Mouse (Mus musculus) cerebral cortex, adult 2 months (tissue): ENCODE results near the gene 4930438A08Rik.

ENCODE experiments used
- WGBS: fragments of 180-500 bp; shearing (Covaris S2); methylation state at CpG from one replicate; pipeline ENCODE4 v1.1.7; 2018; 5-methylcytosine and 5-hydroxymethylcytosine counted together

The 4930438A08Rik gene

GRCm38 (mm10) chr11:58282518-58282917 lies 7.9 kb downstream of the 4930438A08Rik start:
- WGBS, result 87% methylated on average over 5 of the region's 5 CpGs

- WGBS, result 80% methylated on average over 9 of the region's 9 CpGs
Measured at GRCm38 (mm10) chr11:58289992-58290682, 15.5 kb downstream of the 4930438A08Rik start.

- 89% methylated on average over 4 of the region's 4 CpGs for WGBS
Measured at GRCm38 (mm10) chr11:58290812-58291211, 16.2 kb downstream of the 4930438A08Rik start.

GRCm38 (mm10) chr11:58292791-58293190 lies 18.2 kb downstream of the 4930438A08Rik start:
- WGBS, result 63% methylated on average over 4 of the region's 4 CpGs

GRCm38 (mm10) chr11:58297396-58297795 lies 22.8 kb downstream of the 4930438A08Rik start:
- 60% methylated on average over 6 of the region's 6 CpGs for WGBS

GRCm38 (mm10) chr11:58301057-58301456 lies 26.5 kb downstream of the 4930438A08Rik start:
- 11% methylated on average over 13 of the region's 13 CpGs for WGBS

GRCm38 (mm10) chr11:58301837-58302754 lies 27.5 kb downstream of the 4930438A08Rik start:
- WGBS, result under 1% methylated on average over 36 of the region's 36 CpGs

GRCm38 (mm10) chr11:58302774-58303445 lies 28.3 kb downstream of the 4930438A08Rik start:
- 1% methylated on average over 26 of the region's 26 CpGs for WGBS

GRCm38 (mm10) chr11:58303594-58303993 lies 29.0 kb downstream of the 4930438A08Rik start:
- 19% methylated on average over 7 of the region's 7 CpGs for WGBS

GRCm38 (mm10) chr11:58305299-58305698 lies 30.7 kb downstream of the 4930438A08Rik start:
- WGBS, result 95% methylated on average over 8 of the region's 8 CpGs

GRCm38 (mm10) chr11:58306860-58307308 lies 32.3 kb downstream of the 4930438A08Rik start, which contains the start of gene Zfp692:
TSS of gene Zfp692 (plus strand) at chr11:58307069.
- WGBS, result under 1% methylated on average over 34 of the region's 34 CpGs

- WGBS, result 2% methylated on average over 42 of the region's 42 CpGs
Measured at GRCm38 (mm10) chr11:58307411-58308080, 32.9 kb downstream of the 4930438A08Rik start.

- 97% methylated on average over 9 of the region's 9 CpGs for WGBS
Measured at GRCm38 (mm10) chr11:58308661-58309060, 34.1 kb downstream of the 4930438A08Rik start.

GRCm38 (mm10) chr11:58314069-58314468 lies 39.5 kb downstream of the 4930438A08Rik start:
- 32% methylated on average over 6 of the region's 6 CpGs for WGBS

- 91% methylated on average over 5 of the region's 5 CpGs for WGBS
Measured at GRCm38 (mm10) chr11:58315536-58316168, 41.1 kb downstream of the 4930438A08Rik start.

GRCm38 (mm10) chr11:58316344-58316743 lies 41.7 kb downstream of the 4930438A08Rik start:
- 88% methylated on average over 17 of the region's 17 CpGs for WGBS

- 78% methylated on average over 28 of the region's 28 CpGs for WGBS
Measured at GRCm38 (mm10) chr11:58316768-58317390, 42.3 kb downstream of the 4930438A08Rik start.

- under 1% methylated on average over 63 of the region's 63 CpGs for WGBS
Measured at GRCm38 (mm10) chr11:58322824-58323569, 48.4 kb downstream of the 4930438A08Rik start.

- 5% methylated on average over 24 of the region's 24 CpGs for WGBS
Measured at GRCm38 (mm10) chr11:58323570-58324340, 49.2 kb downstream of the 4930438A08Rik start.
